Mouse (Mus musculus): ENCODE measurements around the gene Plekha8.

The Plekha8 gene

GRCm38 (mm10) chr6:54641953-54642352 lies 47.0 kb downstream of the Plekha8 start:
- no peak for DNase-seq (ENCODE audit: low read depth, low spot score)

- no peak for DNase-seq (ENCODE audit: low read depth, low spot score)
These were observed 48.3 kb downstream of the Plekha8 start for GRCm38 (mm10) chr6:54643181-54643580.

GRCm38 (mm10) chr6:54655471-54656095 lies 60.7 kb downstream of the Plekha8 start:
- peak; percentile 83 for DNase-seq (ENCODE audit: low read depth, low spot score)

- DNase-seq (ENCODE audit: low read depth, low spot score): no peak
These were observed 63.0 kb downstream of the Plekha8 start for GRCm38 (mm10) chr6:54657861-54658260.

- DNase-seq (ENCODE audit: low read depth, low spot score): no peak
These were observed 75.0 kb downstream of the Plekha8 start for GRCm38 (mm10) chr6:54669868-54670267.

- no peak for DNase-seq (ENCODE audit: low read depth, low spot score)
These were observed 78.0 kb downstream of the Plekha8 start for GRCm38 (mm10) chr6:54672901-54673300.

GRCm38 (mm10) chr6:54679686-54680085 lies 84.8 kb downstream of the Plekha8 start:
- DNase-seq (ENCODE audit: low read depth, low spot score): no peak

- peak; percentile 96 for DNase-seq (ENCODE audit: low read depth, low spot score)
These were observed 86.2 kb downstream of the Plekha8 start, which contains the start of gene Mturn for GRCm38 (mm10) chr6:54680891-54681745. Gene Mturn (plus strand): TSS chr6:54681624.

- DNase-seq (ENCODE audit: low read depth, low spot score): no peak
These were observed 87.0 kb downstream of the Plekha8 start for GRCm38 (mm10) chr6:54681746-54682428.

- no peak for DNase-seq (ENCODE audit: low read depth, low spot score)
These were observed 89.2 kb downstream of the Plekha8 start for GRCm38 (mm10) chr6:54684085-54684484.

- no peak for DNase-seq (ENCODE audit: low read depth, low spot score)
These were observed 90.2 kb downstream of the Plekha8 start for GRCm38 (mm10) chr6:54685103-54685502.

GRCm38 (mm10) chr6:54685716-54686395 lies 90.9 kb downstream of the Plekha8 start:
- DNase-seq (ENCODE audit: low read depth, low spot score): no peak

- no peak for DNase-seq (ENCODE audit: low read depth, low spot score)
These were observed 92.2 kb downstream of the Plekha8 start for GRCm38 (mm10) chr6:54686946-54687737.

- DNase-seq (ENCODE audit: low read depth, low spot score): no peak
These were observed 93.8 kb downstream of the Plekha8 start for GRCm38 (mm10) chr6:54688467-54689323.

GRCm38 (mm10) chr6:54689686-54690085 lies 94.8 kb downstream of the Plekha8 start:
- DNase-seq (ENCODE audit: low read depth, low spot score): no peak

GRCm38 (mm10) chr6:54690838-54691237 lies 95.9 kb downstream of the Plekha8 start:
- no peak for DNase-seq (ENCODE audit: low read depth, low spot score)

GRCm38 (mm10) chr6:54691368-54692116 lies 96.6 kb downstream of the Plekha8 start:
- DNase-seq (ENCODE audit: low read depth, low spot score): no peak

GRCm38 (mm10) chr6:54692201-54692600 lies 97.3 kb downstream of the Plekha8 start:
- no peak for DNase-seq (ENCODE audit: low read depth, low spot score)

- no peak for DNase-seq (ENCODE audit: low read depth, low spot score)
These were observed 98.4 kb downstream of the Plekha8 start for GRCm38 (mm10) chr6:54693286-54693685.
